Mouse (Mus musculus): Measurements from ENCODE around the gene Unc50.

- no peak for TF ChIP-seq CTCF (IDR thresholded peaks at IDR 0.05; ENCODE audit: low read depth)
- no peak for TF ChIP-seq EP300 (IDR thresholded peaks at IDR 0.05; ENCODE audit: low read depth)
Measured at GRCm38 (mm10) chr1:37398961-37399360, 31.0 kb upstream of the Unc50 start.

Data from heart, postnatal 0 days (tissue).